Mouse (Mus musculus) MEL (cell line): Measurements from ENCODE around the gene Akap12. TPM values are rescaled to one million over a fixed set of nuclear protein-coding genes. Genes with fewer than 3 reads are reported as not detected.

Experiments
- DNase-seq: peaks from one replicate; pipeline ENCODE4 v3.0.0; 2011; ENCODE audit warnings: low read depth, low spot score
- H3K27ac ChIP-seq: 2 replicates; pipeline ENCODE4 v1.5.1; 2012; ENCODE audit warnings: low read depth, mild to moderate bottlenecking, control low read depth, low read length, moderate library complexity; ENCODE audit not compliant: control insufficient read depth
- H3K27me3 ChIP-seq, 2 experiments: fragments of 150-350 bp in 1 of 2; sonication (generic) in 1 of 2; 2 replicates each; pipeline ENCODE4 v1.6.1; 2012; ENCODE audit warnings: low read length in 2 of 2, mild to moderate bottlenecking in 2 of 2, improper control_type of control experiment in 1 of 2, moderate library complexity in 1 of 2; ENCODE audit not compliant: insufficient read depth in 2 of 2, control insufficient read depth in 1 of 2
- H3K36me3 ChIP-seq, 2 experiments: 2 replicates each; pipeline ENCODE4 v1.6.1; 2012 to 2014; ENCODE audit warnings: low read length in 2 of 2, improper control_type of control experiment in 1 of 2, inconsistent platforms in 1 of 2, mild to moderate bottlenecking in 1 of 2; ENCODE audit not compliant: insufficient read depth in 2 of 2, control insufficient read depth in 1 of 2
- H3K4me1 ChIP-seq, 2 experiments: fragments of 150-350 bp in 1 of 2; sonication (generic) in 1 of 2; 2 replicates each; pipeline ENCODE4 v1.6.1; 2012; ENCODE audit warnings: low read length in 2 of 2, improper control_type of control experiment in 1 of 2, mild to moderate bottlenecking in 1 of 2; ENCODE audit not compliant: insufficient read depth in 2 of 2, control insufficient read depth in 1 of 2
- H3K4me3 ChIP-seq, 2 experiments: fragments of 150-350 bp in 1 of 2; sonication (generic) in 1 of 2; 2 replicates each; pipeline ENCODE4 v1.5.1; 2012; ENCODE audit warnings: low read depth in 2 of 2, low read length in 2 of 2, mild to moderate bottlenecking in 2 of 2, moderate library complexity in 2 of 2, control low read depth in 1 of 2, improper control_type of control experiment in 1 of 2; ENCODE audit not compliant: control insufficient read depth in 1 of 2, insufficient read depth in 1 of 2
- H3K79me2 ChIP-seq: 2 replicates; pipeline ENCODE4 v1.6.1; 2012; ENCODE audit warnings: mild to moderate bottlenecking, low read length, moderate library complexity; ENCODE audit not compliant: control insufficient read depth, poor library complexity, insufficient read depth
- H3K9ac ChIP-seq: 2 replicates; pipeline ENCODE4 v1.6.1; 2012; ENCODE audit warnings: low read depth, mild to moderate bottlenecking, control low read depth, low read length, moderate library complexity; ENCODE audit not compliant: control insufficient read depth, poor library complexity, severe bottlenecking
- H3K9me3 ChIP-seq: fragments of 150-350 bp; sonication (generic); replicated peaks from 2 replicates; pipeline ENCODE4 v1.6.1; 2012; ENCODE audit warnings: mild to moderate bottlenecking, low read length, improper control_type of control experiment, moderate library complexity; ENCODE audit not compliant: insufficient read depth
- E2F4 ChIP-seq: IDR thresholded peaks from 2 replicates; pipeline ENCODE4 v1.6.1; 2011; ENCODE audit warnings: low read depth, low read length, improper control_type of control experiment, borderline replicate concordance
- ELF1 ChIP-seq: IDR thresholded peaks from 2 replicates; pipeline ENCODE4 v1.6.1; 2014; ENCODE audit warnings: low read depth, mild to moderate bottlenecking, inconsistent platforms, low read length, improper control_type of control experiment, moderate library complexity
- GABPA ChIP-seq: IDR thresholded peaks from 2 replicates; pipeline ENCODE4 v1.6.1; 2012; ENCODE audit warnings: low read depth, mild to moderate bottlenecking, inconsistent platforms, low read length, improper control_type of control experiment, moderate library complexity
- HCFC1 ChIP-seq: IDR thresholded peaks from 2 replicates; pipeline ENCODE4 v1.6.1; 2012; ENCODE audit warnings: low read depth, mild to moderate bottlenecking, inconsistent platforms, low read length, improper control_type of control experiment, moderate library complexity
- KAT2A ChIP-seq: conservative IDR thresholded peaks from 2 replicates; pipeline ENCODE4 v1.6.1; 2012; ENCODE audit warnings: low read depth, low read length, improper control_type of control experiment, inconsistent platforms
- MAFK ChIP-seq: IDR thresholded peaks from 2 replicates; pipeline ENCODE4 v1.6.1; 2011; ENCODE audit warnings: low read depth, mild to moderate bottlenecking, low read length, improper control_type of control experiment, borderline replicate concordance
- MAX ChIP-seq: IDR thresholded peaks from 2 replicates; pipeline ENCODE4 v1.6.1; 2011; ENCODE audit warnings: low read length, improper control_type of control experiment
- POLR2AphosphoS2 ChIP-seq: IDR thresholded peaks from 2 replicates; pipeline ENCODE4 v1.6.1; 2011; ENCODE audit warnings: low read length, improper control_type of control experiment
- RAD21 ChIP-seq: IDR thresholded peaks from 2 replicates; pipeline ENCODE4 v1.6.1; 2011; ENCODE audit warnings: mild to moderate bottlenecking, low read depth, low read length, improper control_type of control experiment
- TCF12 ChIP-seq: IDR thresholded peaks from 2 replicates; pipeline ENCODE4 v1.6.1; 2014; ENCODE audit warnings: low read depth, mild to moderate bottlenecking, inconsistent platforms, low read length, improper control_type of control experiment, moderate library complexity
- UBTF ChIP-seq: IDR thresholded peaks from 2 replicates; pipeline ENCODE4 v1.6.1; 2012; ENCODE audit warnings: low read depth, mild to moderate bottlenecking, inconsistent platforms, low read length, improper control_type of control experiment, moderate library complexity, borderline replicate concordance; ENCODE audit not compliant: insufficient read depth
- USF2 ChIP-seq, 2 experiments: IDR thresholded peaks; 2 replicates each; pipeline ENCODE4 v1.6.1; 2011 to 2012; ENCODE audit warnings: improper control_type of control experiment in 2 of 2, low read length in 2 of 2, borderline replicate concordance in 1 of 2, inconsistent platforms in 1 of 2, low read depth in 1 of 2, mild to moderate bottlenecking in 1 of 2; ENCODE audit not compliant: insufficient read depth in 1 of 2
- ZKSCAN1 ChIP-seq: IDR thresholded peaks from 2 replicates; pipeline ENCODE4 v1.6.1; 2012; ENCODE audit warnings: low read depth, mild to moderate bottlenecking, inconsistent platforms, low read length, improper control_type of control experiment, moderate library complexity
- ZMIZ1 ChIP-seq: IDR thresholded peaks from 2 replicates; pipeline ENCODE4 v1.6.1; 2012; ENCODE audit warnings: low read depth, mild to moderate bottlenecking, inconsistent platforms, low read length, improper control_type of control experiment, moderate library complexity
- polyA plus RNA-seq, 2 experiments: library from polyadenylated mRNA; stranded (reverse) in 1 of 2; unstranded in 1 of 2; fragments of >175 nt in 1 of 2; fragments of >200 nt in 1 of 2; gene quantifications; 2 replicates each; pipeline versions ENCODE4 v1.2.1 to v1.2.4; 2012; ENCODE audit warnings: low replicate concordance in 2 of 2, low read depth in 1 of 2; ENCODE audit not compliant: insufficient read length in 2 of 2, insufficient read depth in 1 of 2, missing spikeins in 1 of 2
- total RNA-seq: library from RNA; depleted of rRNA; stranded (reverse); fragments of 300-350 nt; gene quantifications from 2 replicates; pipeline ENCODE4 v1.2.3, GENCODE M21; 2012

Akap12 gene
- total and polyA plus RNA-seq, 3 experiments, result 0.08 to 0.42 TPM; not detected in 1

DNA sequence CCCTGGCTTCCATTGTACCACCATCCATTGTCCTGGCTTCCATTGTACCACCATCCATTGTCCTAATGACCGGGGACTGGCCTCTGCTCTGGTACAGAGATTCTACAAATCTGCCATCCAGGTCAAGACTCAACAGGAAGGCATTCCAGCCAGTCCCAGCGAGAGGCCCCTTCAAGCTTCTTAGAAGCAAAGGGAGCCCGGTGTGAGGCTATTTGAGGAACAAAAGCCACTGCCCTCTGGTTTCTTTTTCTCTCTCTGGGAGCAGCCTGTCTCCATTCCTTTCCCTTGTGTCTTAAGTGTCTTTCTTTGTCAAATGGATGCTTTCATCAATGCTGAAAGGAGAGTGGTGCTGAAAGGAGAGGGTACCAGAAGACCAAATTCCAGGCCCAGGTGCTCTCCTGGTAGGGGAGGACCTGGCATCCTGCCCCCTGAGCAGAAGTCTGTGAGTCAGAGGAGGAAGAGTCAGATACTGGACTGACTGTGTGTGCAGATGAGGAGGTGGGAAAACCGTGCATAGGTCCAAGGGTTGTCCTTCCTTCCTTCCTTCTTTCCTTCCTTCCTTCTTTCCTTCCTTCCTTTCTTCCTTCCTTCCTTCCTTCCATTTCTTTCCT lies 16.8 kb upstream of the Akap12 start:
- Histone ChIP-seq H3K36me3 (no peaks in the 10 kb centered on the region), H3K79me2 (no peaks in the 10 kb centered on the region), H3K27ac (no peak overlapping the region), H3K9ac (no peak overlapping the region), H3K9me3 (no peaks in the 10 kb centered on the region), H3K4me1 (peaks cover 0 to 4% of the 10 kb centered on the region in 2 experiments; a peak in 1 of 4 replicates), H3K27me3 (no peaks in the 10 kb centered on the region), H3K4me3 (no peak overlapping the region)
- no peak for DNase-seq
- TF ChIP-seq MAFK (no peak), ZKSCAN1 (no peak), POLR2AphosphoS2 (no peak), E2F4 (no peak), KAT2A (no peak), TCF12 (no peak), HCFC1 (no peak), RAD21 (no peak), USF2 (IDR thresholded peaks at IDR 0.05; ENCODE audit: borderline replicate concordance in 1 of 2, insufficient read depth in 1 of 2, low read depth in 1 of 2, low read length in 2 of 2) (no peak), MAX (no peak)

DNA sequence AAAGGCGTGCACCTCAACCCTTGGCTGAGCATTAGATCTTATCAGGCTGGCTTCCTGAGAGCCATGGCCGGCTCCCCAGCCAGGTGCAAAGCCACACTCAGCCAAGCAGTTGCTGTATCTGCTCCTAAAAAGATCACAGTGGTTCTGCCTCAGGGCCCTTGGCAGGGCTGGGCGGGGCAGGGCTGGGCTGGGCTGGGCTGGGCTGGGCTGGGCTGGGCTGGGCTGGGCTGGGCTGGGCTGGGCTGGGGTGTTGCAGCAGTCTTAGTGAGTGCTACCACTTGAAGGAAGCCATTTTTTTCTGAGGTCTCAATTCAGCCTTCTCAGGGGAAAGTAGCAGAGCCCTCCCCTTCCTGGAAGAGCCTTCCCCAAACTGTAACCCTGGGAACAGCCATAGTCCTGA lies 15.5 kb upstream of the Akap12 start:
- peak; percentile 8 for DNase-seq
- Histone ChIP-seq H3K79me2 (no peaks in the 10 kb centered on the region), H3K4me3 (no peak overlapping the region), H3K27ac (no peak overlapping the region), H3K36me3 (no peaks in the 10 kb centered on the region), H3K4me1 (peaks cover 0 to 4% of the 10 kb centered on the region in 2 experiments; a peak in 1 of 4 replicates), H3K27me3 (no peaks in the 10 kb centered on the region), H3K9me3 (no peaks in the 10 kb centered on the region), H3K9ac (no peak overlapping the region)
- no peak for TF ChIP-seq ELF1
- no peak for TF ChIP-seq POLR2AphosphoS2

DNA sequence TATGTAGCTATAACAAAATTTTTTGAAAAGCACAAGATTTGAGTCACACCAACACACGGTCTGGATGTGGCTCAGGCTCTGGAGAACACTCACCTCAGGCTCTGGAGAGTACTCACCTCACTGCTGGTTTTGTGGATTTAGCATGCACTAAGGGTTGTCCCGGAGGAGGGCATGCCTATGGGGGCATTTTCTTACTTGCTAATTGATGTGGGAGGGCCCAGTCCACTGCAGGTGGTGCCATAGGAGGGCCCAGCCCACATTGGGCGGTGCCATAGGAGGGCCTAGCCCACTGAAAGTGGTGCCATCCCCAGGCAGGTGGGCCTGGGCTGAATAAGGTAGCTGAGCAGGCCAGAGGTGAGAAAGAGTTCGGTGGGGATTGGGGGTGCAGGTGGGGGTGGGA lies 12.6 kb upstream of the Akap12 start:
- no peak overlapping the region for H3K9ac ChIP-seq

More for the DNA sequence above, 12.6 kb upstream of the Akap12 start:
- H3K36me3 ChIP-seq, result no peaks in the 10 kb centered on the region
- TF ChIP-seq ELF1, result no peak
- TF ChIP-seq ZKSCAN1, result no peak
- no peak for TF ChIP-seq UBTF
- TF ChIP-seq ZMIZ1, result no peak
- TF ChIP-seq POLR2AphosphoS2, result no peak
- TF ChIP-seq GABPA, result no peak
- no peaks in the 10 kb centered on the region for H3K9me3 ChIP-seq
- H3K4me1 ChIP-seq, result peaks cover 0 to 4% of the 10 kb centered on the region in 2 experiments; a peak in 1 of 4 replicates
- no peak overlapping the region for H3K4me3 ChIP-seq
- DNase-seq, result no peak
- H3K27me3 ChIP-seq, result no peaks in the 10 kb centered on the region
- H3K79me2 ChIP-seq, result no peaks in the 10 kb centered on the region
- H3K27ac ChIP-seq, result no peak overlapping the region
